Mouse (Mus musculus) megakaryocyte, embryonic 14.5 days (primary cell): Measurements from ENCODE around the gene 4933400A11Rik. TPM values are rescaled to one million over a fixed set of nuclear protein-coding genes. Genes with fewer than 3 reads are reported as not detected.

ENCODE experiments used
- H3K27me3 ChIP-seq: replicated peaks from 2 replicates; pipeline ENCODE3; 2012; ENCODE audit warnings: inconsistent platforms
- H3K36me3 ChIP-seq: replicated peaks from 2 replicates; pipeline ENCODE3; 2012; ENCODE audit warnings: low read length, inconsistent platforms, mixed read lengths
- H3K4me1 ChIP-seq: 2 replicates; pipeline ENCODE4 v1.6.1; 2012; ENCODE audit warnings: inconsistent platforms
- H3K4me3 ChIP-seq: replicated peaks from 2 replicates; pipeline ENCODE3; 2012; ENCODE audit warnings: moderate library complexity, mild to moderate bottlenecking, inconsistent platforms
- H3K9me3 ChIP-seq: 2 replicates; pipeline ENCODE4 v1.6.1; 2012; ENCODE audit warnings: inconsistent platforms
- FLI1 ChIP-seq: IDR thresholded peaks from 2 replicates; pipeline ENCODE4 v1.6.1; 2012; ENCODE audit warnings: low read length, inconsistent platforms, mixed read lengths
- GATA1 ChIP-seq: IDR thresholded peaks from 3 replicates; pipeline ENCODE4 v1.6.1; 2012; ENCODE audit warnings: mixed read lengths, low read length, inconsistent platforms, borderline replicate concordance
- polyA plus RNA-seq: library from polyadenylated mRNA; stranded (reverse); fragments of >175 nt; gene quantifications from 2 replicates; pipeline ENCODE4 v1.2.3, GENCODE M21; 2012; ENCODE audit warnings: low replicate concordance; ENCODE audit not compliant: insufficient read depth

Gene 4933400A11Rik
- polyA plus RNA-seq = not detected in 2 replicates

GRCm38 (mm10) chrX:169779535-169779934 lies at the start of gene 4933400A11Rik:
4933400A11Rik (minus strand) TSS chrX:169779635.
- TF ChIP-seq FLI1 = no peak
- no peak for TF ChIP-seq GATA1
- H3K27me3 ChIP-seq = peaks cover 3% of the 10 kb centered on the region
- no peaks in the 10 kb centered on the region for H3K36me3 ChIP-seq
- no peaks in the 10 kb centered on the region for H3K4me1 ChIP-seq
- no peaks in the 10 kb centered on the region for H3K9me3 ChIP-seq
- no peak within 1 kb of the TSS for H3K4me3 ChIP-seq

- H3K36me3 ChIP-seq = no peaks in the 10 kb centered on the region
- no peak overlapping the region for H3K4me3 ChIP-seq
- H3K9me3 ChIP-seq = no peaks in the 10 kb centered on the region
- H3K4me1 ChIP-seq = no peaks in the 10 kb centered on the region
- TF ChIP-seq GATA1 (no peak), FLI1 (no peak)
- H3K27me3 ChIP-seq = peaks cover 3% of the 10 kb centered on the region
Observed at GRCm38 (mm10) chrX:169828136-169828535, 48.7 kb upstream of the 4933400A11Rik start.

GRCm38 (mm10) chrX:169827720-169828119 lies 48.3 kb upstream of the 4933400A11Rik start:
- Histone ChIP-seq H3K27me3 (peaks cover 3% of the 10 kb centered on the region), H3K36me3 (no peaks in the 10 kb centered on the region), H3K4me1 (no peaks in the 10 kb centered on the region), H3K4me3 (no peak overlapping the region), H3K9me3 (no peaks in the 10 kb centered on the region)
- TF ChIP-seq FLI1 (no peak), GATA1 (no peak)

GRCm38 (mm10) chrX:169826947-169827346 lies 47.5 kb upstream of the 4933400A11Rik start:
- Histone ChIP-seq H3K27me3 (peaks cover 3% of the 10 kb centered on the region), H3K36me3 (no peaks in the 10 kb centered on the region), H3K9me3 (no peaks in the 10 kb centered on the region), H3K4me1 (no peaks in the 10 kb centered on the region), H3K4me3 (no peak overlapping the region)
- no peak for TF ChIP-seq FLI1

- H3K4me1 ChIP-seq = no peaks in the 10 kb centered on the region
- H3K9me3 ChIP-seq = no peaks in the 10 kb centered on the region
- H3K36me3 ChIP-seq = no peaks in the 10 kb centered on the region
- H3K27me3 ChIP-seq = no peaks in the 10 kb centered on the region
- TF ChIP-seq GATA1 (no peak), FLI1 (no peak)
- H3K4me3 ChIP-seq = no peak overlapping the region
Observed at GRCm38 (mm10) chrX:169813673-169814072, 34.2 kb upstream of the 4933400A11Rik start.

GRCm38 (mm10) chrX:169811783-169812182 lies 32.3 kb upstream of the 4933400A11Rik start:
- no peaks in the 10 kb centered on the region for H3K27me3 ChIP-seq
- no peak overlapping the region for H3K4me3 ChIP-seq
- H3K4me1 ChIP-seq = no peaks in the 10 kb centered on the region
- TF ChIP-seq GATA1 (no peak), FLI1 (no peak)
- no peaks in the 10 kb centered on the region for H3K9me3 ChIP-seq
- no peaks in the 10 kb centered on the region for H3K36me3 ChIP-seq

GRCm38 (mm10) chrX:169811318-169811717 lies 31.9 kb upstream of the 4933400A11Rik start:
- H3K4me1 ChIP-seq = no peaks in the 10 kb centered on the region
- no peak for TF ChIP-seq GATA1
- TF ChIP-seq FLI1 = no peak

GRCm38 (mm10) chrX:169807744-169808143 lies 28.3 kb upstream of the 4933400A11Rik start:
- H3K4me1 ChIP-seq = no peaks in the 10 kb centered on the region
- H3K27me3 ChIP-seq = no peaks in the 10 kb centered on the region
- no peaks in the 10 kb centered on the region for H3K9me3 ChIP-seq
- TF ChIP-seq FLI1 (no peak), GATA1 (no peak)
- H3K36me3 ChIP-seq = no peaks in the 10 kb centered on the region
- no peak overlapping the region for H3K4me3 ChIP-seq

More at GRCm38 (mm10) chrX:169811318-169811717, 31.9 kb upstream of the 4933400A11Rik start:
- no peaks in the 10 kb centered on the region for H3K36me3 ChIP-seq
- no peaks in the 10 kb centered on the region for H3K9me3 ChIP-seq
- no peak overlapping the region for H3K4me3 ChIP-seq
- H3K27me3 ChIP-seq = no peaks in the 10 kb centered on the region

- Histone ChIP-seq H3K4me3 (no peak overlapping the region), H3K27me3 (no peaks in the 10 kb centered on the region), H3K36me3 (no peaks in the 10 kb centered on the region), H3K9me3 (no peaks in the 10 kb centered on the region), H3K4me1 (no peaks in the 10 kb centered on the region)
- TF ChIP-seq FLI1 (no peak), GATA1 (no peak)
Observed at GRCm38 (mm10) chrX:169805791-169806190, 26.4 kb upstream of the 4933400A11Rik start.

- Histone ChIP-seq H3K27me3 (no peaks in the 10 kb centered on the region), H3K36me3 (no peaks in the 10 kb centered on the region), H3K4me3 (no peak overlapping the region), H3K9me3 (no peaks in the 10 kb centered on the region), H3K4me1 (no peaks in the 10 kb centered on the region)
- no peak for TF ChIP-seq FLI1
- TF ChIP-seq GATA1 = no peak
Observed at GRCm38 (mm10) chrX:169800238-169800637, 20.8 kb upstream of the 4933400A11Rik start.
